Mouse (Mus musculus) erythroid progenitor cell, adult 5-6 weeks (primary cell): ENCODE measurements around the gene Galnt3. TPM values are rescaled to one million over a fixed set of nuclear protein-coding genes. Genes with fewer than 3 reads are reported as not detected.

Source experiments
- ATAC-seq: replicated peaks from 2 replicates; pipeline ENCODE4 v1.8.0; 2016; ENCODE audit warnings: moderate number of reproducible peaks, mild to moderate bottlenecking, moderate TSS enrichment, inconsistent platforms; ENCODE audit not compliant: poor library complexity, low FRiP score, severe bottlenecking
- total RNA-seq, 2 experiments: library from RNA; stranded (forward) in 1 of 2; stranded (reverse) in 1 of 2; fragments of 150-400 nt in 1 of 2; fragments of 186-747, 209-891 nt in 1 of 2; gene quantifications; 2 replicates each; pipeline versions ENCODE4 v1.2.3 to v1.2.4; 2015 to 2017; ENCODE audit warnings: low replicate concordance in 2 of 2

Gene Galnt3
- 4.6 and 6.8 TPM in 2 replicates for total RNA-seq (2015; ENCODE audit: low replicate concordance)
- 1.5 and 11.3 TPM in 2 replicates for total RNA-seq (2017; ENCODE audit: low replicate concordance)

GRCm38 (mm10) chr2:66124591-66125271 is at the start of gene Galnt3:
Galnt3 (minus strand) TSS chr2:66124994.
- ATAC-seq = no peak

GRCm38 (mm10) chr2:66173134-66173533 is 48.3 kb upstream of the Galnt3 start:
- ATAC-seq = no peak

GRCm38 (mm10) chr2:66171643-66172042 is 46.8 kb upstream of the Galnt3 start:
- no peak for ATAC-seq

GRCm38 (mm10) chr2:66170721-66171120 is 45.9 kb upstream of the Galnt3 start:
- ATAC-seq = no peak

- no peak for ATAC-seq
Measured at GRCm38 (mm10) chr2:66165025-66165424, 40.2 kb upstream of the Galnt3 start.

GRCm38 (mm10) chr2:66158140-66158915 is 33.5 kb upstream of the Galnt3 start:
- no peak for ATAC-seq

GRCm38 (mm10) chr2:66151436-66151835 is 26.6 kb upstream of the Galnt3 start:
- no peak for ATAC-seq

GRCm38 (mm10) chr2:66150531-66150930 is 25.7 kb upstream of the Galnt3 start:
- ATAC-seq = no peak

GRCm38 (mm10) chr2:66148654-66149230 is 23.9 kb upstream of the Galnt3 start:
- ATAC-seq = no peak

- no peak for ATAC-seq
Measured at GRCm38 (mm10) chr2:66146473-66146872, 21.7 kb upstream of the Galnt3 start.

GRCm38 (mm10) chr2:66144770-66145169 is 20.0 kb upstream of the Galnt3 start:
- no peak for ATAC-seq

- ATAC-seq = no peak
Measured at GRCm38 (mm10) chr2:66143284-66143683, 18.5 kb upstream of the Galnt3 start.

- ATAC-seq = no peak
Measured at GRCm38 (mm10) chr2:66142711-66143110, 17.9 kb upstream of the Galnt3 start.

GRCm38 (mm10) chr2:66142268-66142667 is 17.5 kb upstream of the Galnt3 start:
- no peak for ATAC-seq

- ATAC-seq = no peak
Measured at GRCm38 (mm10) chr2:66140246-66140645, 15.5 kb upstream of the Galnt3 start.

- ATAC-seq = no peak
Measured at GRCm38 (mm10) chr2:66131862-66132544, 7.2 kb upstream of the Galnt3 start.

GRCm38 (mm10) chr2:66128941-66129340 is 4.1 kb upstream of the Galnt3 start:
- ATAC-seq = no peak

GRCm38 (mm10) chr2:66127541-66127940 is 2.7 kb upstream of the Galnt3 start:
- no peak for ATAC-seq

GRCm38 (mm10) chr2:66126936-66127335 is 2.1 kb upstream of the Galnt3 start:
- no peak for ATAC-seq
